Mouse (Mus musculus) testis, adult 2 months (tissue): Measurements from ENCODE around the gene Cotl1. TPM values are rescaled to one million over a fixed set of nuclear protein-coding genes. Genes with fewer than 3 reads are reported as not detected.
A peak's percentile ranks its signal among the peaks of the same experiment; 100 is the strongest.

Experiments used
- H3K27ac ChIP-seq: fragments of 200-500 bp; 2 replicates; pipeline ENCODE4 v1.5.1; 2012; ENCODE audit warnings: low read depth, low read length; ENCODE audit not compliant: control insufficient read depth, insufficient read depth
- H3K27me3 ChIP-seq: fragments of 200-500 bp; 2 replicates; pipeline ENCODE4 v1.6.1; 2012; ENCODE audit warnings: mild to moderate bottlenecking, low read length, moderate library complexity; ENCODE audit not compliant: control insufficient read depth, insufficient read depth
- H3K36me3 ChIP-seq: fragments of 200-500 bp; 2 replicates; pipeline ENCODE4 v1.6.1; 2012; ENCODE audit warnings: mild to moderate bottlenecking, low read length; ENCODE audit not compliant: control insufficient read depth, insufficient read depth
- H3K4me1 ChIP-seq: fragments of 200-500 bp; 2 replicates; pipeline ENCODE4 v1.6.1; 2012; ENCODE audit warnings: low read length; ENCODE audit not compliant: control insufficient read depth, insufficient read depth
- H3K4me3 ChIP-seq: fragments of 200-500 bp; 2 replicates; pipeline ENCODE4 v1.5.1; 2012; ENCODE audit warnings: low read depth, mild to moderate bottlenecking, low read length, moderate library complexity, mixed read lengths; ENCODE audit not compliant: control insufficient read depth
- CTCF ChIP-seq: fragments of 200-500 bp; IDR thresholded peaks from 2 replicates; pipeline ENCODE4 v1.5.1; 2012; ENCODE audit warnings: low read depth, mild to moderate bottlenecking, inconsistent platforms, low read length, moderate library complexity; ENCODE audit not compliant: control insufficient read depth, insufficient read depth, insufficient replicate concordance
- POLR2A ChIP-seq: fragments of 200-500 bp; IDR thresholded peaks from 2 replicates; pipeline ENCODE4 v1.6.1; 2012; ENCODE audit warnings: low read depth, mild to moderate bottlenecking, inconsistent platforms, low read length, moderate library complexity; ENCODE audit not compliant: control insufficient read depth
- polyA plus RNA-seq: library from polyadenylated mRNA; depleted of rRNA; stranded (reverse); fragments of >200 nt; gene quantifications from 2 replicates; pipeline ENCODE4 v1.2.3, GENCODE M21; 2012; rRNA removed

Gene Cotl1
- polyA plus RNA-seq, 1 experiment, result 20.0 TPM

- H3K36me3 ChIP-seq, result no peaks in the 10 kb centered on the region
- peak within 1 kb of the TSS; percentile 94 for H3K27ac ChIP-seq
- H3K4me3 ChIP-seq, result peak within 1 kb of the TSS; percentile 93
- TF ChIP-seq CTCF (no peak), POLR2A (peak; percentile 69)
- H3K27me3 ChIP-seq, result no peaks in the 10 kb centered on the region
- peaks cover 35% of the 10 kb centered on the region for H3K4me1 ChIP-seq
These were observed 62.1 kb downstream of the Cotl1 start, which contains the start of gene Tldc1 for GRCm38 (mm10) chr8:119778263-119778662. Tldc1 (minus strand) TSS chr8:119778416.

- Histone ChIP-seq H3K27ac (peak overlapping the region; percentile 87), H3K4me3 (peak overlapping the region; percentile 93), H3K36me3 (no peaks in the 10 kb centered on the region), H3K4me1 (peaks cover 35% of the 10 kb centered on the region), H3K27me3 (no peaks in the 10 kb centered on the region)
- TF ChIP-seq POLR2A (no peak), CTCF (no peak)
These were observed 62.6 kb downstream of the Cotl1 start for GRCm38 (mm10) chr8:119777765-119778164.

- no peak overlapping the region for H3K27ac ChIP-seq
- H3K4me1 ChIP-seq, result peaks cover 35% of the 10 kb centered on the region
These were observed 63.6 kb downstream of the Cotl1 start for GRCm38 (mm10) chr8:119776668-119777245.

GRCm38 (mm10) chr8:119765761-119766444, 74.4 kb downstream of the Cotl1 start:
- Histone ChIP-seq H3K27me3 (no peaks in the 10 kb centered on the region), H3K4me3 (no peak overlapping the region), H3K27ac (no peak overlapping the region), H3K36me3 (no peaks in the 10 kb centered on the region), H3K4me1 (peaks cover 2% of the 10 kb centered on the region; the same call in 1 of the 2 replicates)
- TF ChIP-seq CTCF, result no peak
- no peak for TF ChIP-seq POLR2A

More at GRCm38 (mm10) chr8:119776668-119777245, 63.6 kb downstream of the Cotl1 start:
- Histone ChIP-seq H3K4me3 (no peak overlapping the region), H3K27me3 (no peaks in the 10 kb centered on the region), H3K36me3 (no peaks in the 10 kb centered on the region)
- no peak for TF ChIP-seq CTCF
- TF ChIP-seq POLR2A, result no peak

GRCm38 (mm10) chr8:119765311-119765710, 75.0 kb downstream of the Cotl1 start:
- no peak overlapping the region for H3K4me3 ChIP-seq
- H3K27me3 ChIP-seq, result no peaks in the 10 kb centered on the region
- H3K36me3 ChIP-seq, result no peaks in the 10 kb centered on the region
- peaks cover 2% of the 10 kb centered on the region; the same call in 1 of the 2 replicates for H3K4me1 ChIP-seq
- TF ChIP-seq POLR2A (no peak), CTCF (no peak)
- no peak overlapping the region for H3K27ac ChIP-seq

- Histone ChIP-seq H3K4me3 (no peak overlapping the region), H3K36me3 (no peaks in the 10 kb centered on the region), H3K27ac (no peak overlapping the region), H3K27me3 (no peaks in the 10 kb centered on the region), H3K4me1 (peaks cover 2% of the 10 kb centered on the region; the same call in 1 of the 2 replicates)
- no peak for TF ChIP-seq CTCF
- TF ChIP-seq POLR2A, result no peak
These were observed 77.8 kb downstream of the Cotl1 start for GRCm38 (mm10) chr8:119762226-119763220.

GRCm38 (mm10) chr8:119761692-119762091, 78.7 kb downstream of the Cotl1 start:
- no peak overlapping the region for H3K27ac ChIP-seq
- H3K4me1 ChIP-seq, result peaks cover 2% of the 10 kb centered on the region; the same call in 1 of the 2 replicates
- TF ChIP-seq CTCF (no peak), POLR2A (no peak)
- no peaks in the 10 kb centered on the region for H3K36me3 ChIP-seq
- H3K27me3 ChIP-seq, result no peaks in the 10 kb centered on the region
- H3K4me3 ChIP-seq, result no peak overlapping the region

Other genes with a start within 250 kb of the Cotl1 start
- 6.3 and 6.9 TPM in 2 replicates for gene Taf1c, start 235.3 kb downstream of the Cotl1 start, polyA plus RNA-seq
- gene Adad2, start 227.8 kb downstream of the Cotl1 start, polyA plus RNA-seq, result 48.7 and 54.3 TPM in 2 replicates
- 12.3 and 13.3 TPM in 2 replicates for gene Kcng4, start 204.9 kb downstream of the Cotl1 start, polyA plus RNA-seq
- gene Wfdc1, start 174.2 kb downstream of the Cotl1 start, polyA plus RNA-seq, result 25.8 and 26.9 TPM in 2 replicates
- 1.2 and 1.4 TPM in 2 replicates for gene Atp2c2, start 140.5 kb downstream of the Cotl1 start, polyA plus RNA-seq
- 6.4 and 6.8 TPM in 2 replicates for gene Tldc1, start 62.1 kb downstream of the Cotl1 start, polyA plus RNA-seq
- gene Klhl36, start 21.7 kb upstream of the Cotl1 start, polyA plus RNA-seq, result 16.3 and 16.9 TPM in 2 replicates
- gene Usp10, start 69.8 kb upstream of the Cotl1 start, polyA plus RNA-seq, result 19.9 and 21.5 TPM in 2 replicates
- gene Gm20388, start 70.3 kb upstream of the Cotl1 start, polyA plus RNA-seq, result 5.1 and 5.6 TPM in 2 replicates
- 5.0 and 6.2 TPM in 2 replicates for gene Crispld2, start 151.9 kb upstream of the Cotl1 start, polyA plus RNA-seq